Mouse (Mus musculus): ENCODE data around the gene Rimbp2. TPM values are rescaled to one million over a fixed set of nuclear protein-coding genes. Genes with fewer than 3 reads are reported as not detected.

The Rimbp2 gene
- polyA plus RNA-seq (2012; fragmentation: generic; extraction: Trizol) = not detected

GRCm38 (mm10) chr5:128953278-128954070 is at the start of gene Rimbp2:
Gene Rimbp2, minus strand, starts transcription at chr5:128953486.

Other genes with a start within 250 kb of the Rimbp2 start
- gene Stx2, start 55.1 kb upstream of the Rimbp2 start, polyA plus RNA-seq (2012; fragmentation: generic; extraction: Trizol) = 10 to 100 TPM in 1 of 2 experiments, 1 to 10 TPM in 1; 5.9 to 31.1 TPM
- 100 to 1,000 TPM; 214 to 311 TPM for gene Ran, start 66.6 kb upstream of the Rimbp2 start, polyA plus RNA-seq (2012; fragmentation: generic; extraction: Trizol)
- not detected for gene Adgrd1, start 143.3 kb upstream of the Rimbp2 start, polyA plus RNA-seq (2012; fragmentation: generic; extraction: Trizol)